Mouse (Mus musculus): Measurements from ENCODE around the gene Rpl7a. TPM values are rescaled to one million over a fixed set of nuclear protein-coding genes. Genes with fewer than 3 reads are reported as not detected.

The Rpl7a gene
- polyA plus RNA-seq, 1 experiment: 2,027 TPM

GRCm38 (mm10) chr2:26933304-26934055, 22.9 kb downstream of the Rpl7a start, which contains the start of the genes Surf4 and Stkld1:
Gene Surf4, minus strand, starts transcription at chr2:26933928.
Gene Stkld1, plus strand, starts transcription at chr2:26934047.
- peak; percentile 96 for TF ChIP-seq POLR2A (IDR thresholded peaks at IDR 0.05; ENCODE audit: insufficient read length, low read depth)
- TF ChIP-seq E2F4 (IDR thresholded peaks at IDR 0.05; ENCODE audit: insufficient read depth): no peak
- peak; percentile 65 for TF ChIP-seq SRF (IDR thresholded peaks at IDR 0.05; ENCODE audit: control insufficient read depth, insufficient read length, low read depth)
- TF ChIP-seq MAX (IDR thresholded peaks at IDR 0.05; ENCODE audit: low read depth): no peak
- no peak for TF ChIP-seq TCF12 (IDR thresholded peaks at IDR 0.05; ENCODE audit: insufficient read depth, poor library complexity, severe bottlenecking)
- peak in 2 of 3 experiments; percentile 6 to 62 for TF ChIP-seq MYOD1 (IDR thresholded peaks at IDR 0.05; ENCODE audit: control insufficient read depth in 1 of 3, insufficient read length in 2 of 3, low read depth in 2 of 3)
- TF ChIP-seq MYOG (IDR thresholded peaks at IDR 0.05; ENCODE audit: control insufficient read depth in 1 of 3, insufficient read depth in 1 of 3, insufficient read length in 2 of 3, low read depth in 2 of 3): peak in 1 of 3 experiments; percentile 57
- peak; percentile 90 for TF ChIP-seq POLR2AphosphoS2 (IDR thresholded peaks at IDR 0.05; ENCODE audit: insufficient read length, low read depth)
- peak within 1 kb of the TSS; percentile 77 for H3K4me3 ChIP-seq

DNA sequence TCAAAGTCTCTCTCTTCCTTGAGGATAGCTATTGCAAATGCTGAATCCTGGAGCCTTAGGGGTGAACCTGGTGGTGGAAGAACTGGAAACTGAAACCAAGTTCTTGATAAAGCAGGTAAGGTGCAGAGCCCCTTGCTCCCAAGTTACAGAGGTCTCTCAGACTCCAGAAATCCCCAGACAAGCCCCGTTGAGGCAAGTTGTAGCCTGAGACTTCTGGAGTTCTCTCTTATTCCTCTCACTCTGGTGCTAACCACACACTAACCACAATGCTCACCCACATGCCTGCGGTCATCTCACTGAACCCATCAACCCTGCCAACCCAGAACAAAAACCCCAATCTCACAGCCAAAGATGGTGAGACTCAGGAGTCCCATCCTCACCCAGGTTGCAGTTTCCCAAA, 24.7 kb downstream of the Rpl7a start:
- Histone ChIP-seq H3K4me2 (ENCODE audit: low read depth) (peak overlapping the region; percentile 42), H3K27me3 (ENCODE audit: control insufficient read depth, insufficient read depth, insufficient read length) (peaks cover 9% of the 10 kb centered on the region), H3K79me2 (ENCODE audit: control insufficient read depth, insufficient read depth) (peaks cover 23% of the 10 kb centered on the region), H3K4me3 (no peak overlapping the region), H3ac (ENCODE audit: control insufficient read depth, insufficient read length) (no peak overlapping the region), H3K36me3 (ENCODE audit: control insufficient read depth, insufficient read depth) (no peaks in the 10 kb centered on the region)
- TF ChIP-seq MYOD1 (IDR thresholded peaks at IDR 0.05; ENCODE audit: control insufficient read depth in 1 of 3, insufficient read length in 2 of 3, low read depth in 2 of 3): no peak

More at GRCm38 (mm10) chr2:26933304-26934055, 22.9 kb downstream of the Rpl7a start, which contains the start of the genes Surf4 and Stkld1:
- peaks cover 40% of the 10 kb centered on the region for H3K79me2 ChIP-seq (ENCODE audit: control insufficient read depth, insufficient read depth)
- peaks cover 7% of the 10 kb centered on the region for H3K36me3 ChIP-seq (ENCODE audit: control insufficient read depth, insufficient read depth)
- peak within 1 kb of the TSS; percentile 95 for H3ac ChIP-seq (ENCODE audit: control insufficient read depth, insufficient read length)
- H3K4me2 ChIP-seq (ENCODE audit: low read depth): peak within 1 kb of the TSS; percentile 84
- no peaks in the 10 kb centered on the region for H3K27me3 ChIP-seq (ENCODE audit: control insufficient read depth, insufficient read depth, insufficient read length)

DNA sequence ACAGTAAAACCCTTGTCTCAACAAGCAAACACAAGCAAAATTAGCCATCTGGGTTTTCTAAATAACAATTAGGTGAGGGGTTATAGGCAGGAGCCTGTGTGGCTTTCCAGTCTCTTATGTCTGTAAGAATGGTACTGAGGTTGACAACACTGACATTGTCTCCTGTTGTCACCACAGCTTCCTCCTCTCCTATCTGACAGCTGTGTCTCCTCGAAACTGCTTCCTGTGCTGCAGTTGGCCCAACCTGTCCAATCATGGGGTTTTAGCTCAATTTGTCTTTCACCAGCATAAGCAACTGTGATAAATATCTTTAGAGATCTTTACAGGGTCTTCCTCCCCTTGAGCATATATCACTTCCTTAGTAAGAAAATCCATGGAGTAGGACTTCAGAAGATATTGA, 25.9 kb downstream of the Rpl7a start:
- Histone ChIP-seq H3K4me2 (ENCODE audit: low read depth) (no peak overlapping the region), H3K27me3 (ENCODE audit: control insufficient read depth, insufficient read depth, insufficient read length) (peaks cover 11% of the 10 kb centered on the region), H3K79me2 (ENCODE audit: control insufficient read depth, insufficient read depth) (peaks cover 11% of the 10 kb centered on the region), H3K36me3 (ENCODE audit: control insufficient read depth, insufficient read depth) (no peaks in the 10 kb centered on the region), H3K4me3 (no peak overlapping the region), H3ac (ENCODE audit: control insufficient read depth, insufficient read length) (no peak overlapping the region)
- TF ChIP-seq POLR2A (IDR thresholded peaks at IDR 0.05; ENCODE audit: insufficient read length, low read depth) (no peak), MYOG (IDR thresholded peaks at IDR 0.05; ENCODE audit: control insufficient read depth in 1 of 3, insufficient read depth in 1 of 3, insufficient read length in 2 of 3, low read depth in 2 of 3) (no peak), E2F4 (IDR thresholded peaks at IDR 0.05; ENCODE audit: insufficient read depth) (no peak), USF1 (IDR thresholded peaks at IDR 0.05; ENCODE audit: low read depth) (no peak), MYOD1 (IDR thresholded peaks at IDR 0.05; ENCODE audit: control insufficient read depth in 1 of 3, insufficient read length in 2 of 3, low read depth in 2 of 3) (no peak), CEBPB (IDR thresholded peaks at IDR 0.05; ENCODE audit: insufficient read depth, poor library complexity, severe bottlenecking) (no peak), TCF12 (IDR thresholded peaks at IDR 0.05; ENCODE audit: insufficient read depth, poor library complexity, severe bottlenecking) (no peak), MAX (IDR thresholded peaks at IDR 0.05; ENCODE audit: low read depth) (no peak), SRF (IDR thresholded peaks at IDR 0.05; ENCODE audit: control insufficient read depth, insufficient read length, low read depth) (no peak), TCF3 (IDR thresholded peaks at IDR 0.05; ENCODE audit: insufficient read length, low read depth) (no peak), REST (IDR thresholded peaks at IDR 0.05; ENCODE audit: insufficient read depth, insufficient read length) (no peak), POLR2AphosphoS2 (IDR thresholded peaks at IDR 0.05; ENCODE audit: insufficient read length, low read depth) (no peak)

GRCm38 (mm10) chr2:26941539-26941938, 31.0 kb downstream of the Rpl7a start:
- Histone ChIP-seq H3K27me3 (ENCODE audit: control insufficient read depth, insufficient read depth, insufficient read length) (peaks cover 14% of the 10 kb centered on the region), H3K79me2 (ENCODE audit: control insufficient read depth, insufficient read depth) (no peaks in the 10 kb centered on the region), H3ac (ENCODE audit: control insufficient read depth, insufficient read length) (no peak overlapping the region), H3K36me3 (ENCODE audit: control insufficient read depth, insufficient read depth) (no peaks in the 10 kb centered on the region), H3K4me3 (no peak overlapping the region), H3K4me2 (ENCODE audit: low read depth) (no peak overlapping the region)
- TF ChIP-seq TCF3 (IDR thresholded peaks at IDR 0.05; ENCODE audit: insufficient read length, low read depth): no peak
- no peak for TF ChIP-seq MYOD1 (IDR thresholded peaks at IDR 0.05; ENCODE audit: control insufficient read depth in 1 of 3, insufficient read length in 2 of 3, low read depth in 2 of 3)
- no peak for TF ChIP-seq MAX (IDR thresholded peaks at IDR 0.05; ENCODE audit: low read depth)
- TF ChIP-seq MYOG (IDR thresholded peaks at IDR 0.05; ENCODE audit: control insufficient read depth in 1 of 3, insufficient read depth in 1 of 3, insufficient read length in 2 of 3, low read depth in 2 of 3): no peak
- TF ChIP-seq E2F4 (IDR thresholded peaks at IDR 0.05; ENCODE audit: insufficient read depth): no peak
- TF ChIP-seq SRF (IDR thresholded peaks at IDR 0.05; ENCODE audit: control insufficient read depth, insufficient read length, low read depth): no peak
- no peak for TF ChIP-seq USF1 (IDR thresholded peaks at IDR 0.05; ENCODE audit: low read depth)
- TF ChIP-seq REST (IDR thresholded peaks at IDR 0.05; ENCODE audit: insufficient read depth, insufficient read length): no peak
- TF ChIP-seq TCF12 (IDR thresholded peaks at IDR 0.05; ENCODE audit: insufficient read depth, poor library complexity, severe bottlenecking): no peak
- TF ChIP-seq CEBPB (IDR thresholded peaks at IDR 0.05; ENCODE audit: insufficient read depth, poor library complexity, severe bottlenecking): no peak

GRCm38 (mm10) chr2:26943253-26943652, 32.7 kb downstream of the Rpl7a start:
- H3K36me3 ChIP-seq (ENCODE audit: control insufficient read depth, insufficient read depth): no peaks in the 10 kb centered on the region
- TF ChIP-seq POLR2AphosphoS2 (IDR thresholded peaks at IDR 0.05; ENCODE audit: insufficient read length, low read depth): no peak
- TF ChIP-seq MAX (IDR thresholded peaks at IDR 0.05; ENCODE audit: low read depth): no peak
- no peak for TF ChIP-seq USF1 (IDR thresholded peaks at IDR 0.05; ENCODE audit: low read depth)
- TF ChIP-seq MYOD1 (IDR thresholded peaks at IDR 0.05; ENCODE audit: control insufficient read depth in 1 of 3, insufficient read length in 2 of 3, low read depth in 2 of 3): no peak
- no peak for TF ChIP-seq MYOG (IDR thresholded peaks at IDR 0.05; ENCODE audit: control insufficient read depth in 1 of 3, insufficient read depth in 1 of 3, insufficient read length in 2 of 3, low read depth in 2 of 3)
- no peak for TF ChIP-seq SRF (IDR thresholded peaks at IDR 0.05; ENCODE audit: control insufficient read depth, insufficient read length, low read depth)
- no peak for TF ChIP-seq TCF12 (IDR thresholded peaks at IDR 0.05; ENCODE audit: insufficient read depth, poor library complexity, severe bottlenecking)
- no peak for TF ChIP-seq TCF3 (IDR thresholded peaks at IDR 0.05; ENCODE audit: insufficient read length, low read depth)
- TF ChIP-seq REST (IDR thresholded peaks at IDR 0.05; ENCODE audit: insufficient read depth, insufficient read length): no peak
- no peak for TF ChIP-seq CEBPB (IDR thresholded peaks at IDR 0.05; ENCODE audit: insufficient read depth, poor library complexity, severe bottlenecking)
- TF ChIP-seq POLR2A (IDR thresholded peaks at IDR 0.05; ENCODE audit: insufficient read length, low read depth): no peak
- no peak for TF ChIP-seq E2F4 (IDR thresholded peaks at IDR 0.05; ENCODE audit: insufficient read depth)
- H3ac ChIP-seq (ENCODE audit: control insufficient read depth, insufficient read length): no peak overlapping the region
- H3K27me3 ChIP-seq (ENCODE audit: control insufficient read depth, insufficient read depth, insufficient read length): peaks cover 14% of the 10 kb centered on the region
- H3K4me3 ChIP-seq: no peak overlapping the region
- no peaks in the 10 kb centered on the region for H3K79me2 ChIP-seq (ENCODE audit: control insufficient read depth, insufficient read depth)
- H3K4me2 ChIP-seq (ENCODE audit: low read depth): no peak overlapping the region

Data from myocyte (in vitro differentiated cells).